Mouse (Mus musculus) kidney, adult 9 months (tissue): ENCODE measurements around the gene Pdgfd.

Source experiments
- DNase-seq: peaks from one replicate; pipeline ENCODE4 v3.0.0; 2022

Gene Pdgfd

GRCm38 (mm10) chr9:6325408-6325807, 157.0 kb downstream of the Pdgfd start:
- DNase-seq = no peak

- no peak for DNase-seq
These were observed 165.1 kb downstream of the Pdgfd start for GRCm38 (mm10) chr9:6333499-6333898.

GRCm38 (mm10) chr9:6336236-6336635, 167.9 kb downstream of the Pdgfd start:
- peak; percentile 54 for DNase-seq

- no peak for DNase-seq
These were observed 169.5 kb downstream of the Pdgfd start for GRCm38 (mm10) chr9:6337891-6338290.

GRCm38 (mm10) chr9:6338344-6338743, 170.0 kb downstream of the Pdgfd start:
- no peak for DNase-seq

GRCm38 (mm10) chr9:6339394-6339793, 171.0 kb downstream of the Pdgfd start:
- no peak for DNase-seq

GRCm38 (mm10) chr9:6340750-6341149, 172.4 kb downstream of the Pdgfd start:
- DNase-seq = no peak

GRCm38 (mm10) chr9:6342854-6343253, 174.5 kb downstream of the Pdgfd start:
- no peak for DNase-seq

GRCm38 (mm10) chr9:6344514-6344913, 176.1 kb downstream of the Pdgfd start:
- no peak for DNase-seq

- DNase-seq = peak; percentile 52
These were observed 176.5 kb downstream of the Pdgfd start for GRCm38 (mm10) chr9:6344924-6345323.

- no peak for DNase-seq
These were observed 177.0 kb downstream of the Pdgfd start for GRCm38 (mm10) chr9:6345366-6345765.

GRCm38 (mm10) chr9:6353257-6353960, 185.0 kb downstream of the Pdgfd start:
- no peak for DNase-seq

GRCm38 (mm10) chr9:6360795-6361194, 192.4 kb downstream of the Pdgfd start:
- DNase-seq = no peak

- DNase-seq = no peak
These were observed 198.2 kb downstream of the Pdgfd start for GRCm38 (mm10) chr9:6366550-6366949.

- DNase-seq = no peak
These were observed 233.4 kb downstream of the Pdgfd start for GRCm38 (mm10) chr9:6401764-6402163.

- DNase-seq = peak; percentile 36
These were observed 238.2 kb downstream of the Pdgfd start for GRCm38 (mm10) chr9:6406535-6406934.

GRCm38 (mm10) chr9:6407972-6408371, 239.6 kb downstream of the Pdgfd start:
- no peak for DNase-seq

GRCm38 (mm10) chr9:6424606-6425005, 256.2 kb downstream of the Pdgfd start:
- DNase-seq = no peak
